Mouse (Mus musculus) thymus, adult 2 months (tissue): ENCODE measurements at regions not wholly inside any gene's neighbourhood (a gene's known extent, or its start where the extent isn't known, plus 50 kb on each side); places are given as distances from the start of the nearest gene placed in this dataset.

Experiments used
- CTCF ChIP-seq: fragments of 200-500 bp; IDR thresholded peaks from 2 replicates; pipeline ENCODE4 v1.5.1; 2012; ENCODE audit warnings: mild to moderate bottlenecking, control low read depth, low read length, moderate library complexity, borderline replicate concordance; ENCODE audit not compliant: control insufficient read depth, poor library complexity, insufficient read depth; ENCODE audit errors: extremely low read depth
- POLR2A ChIP-seq: fragments of 200-500 bp; IDR thresholded peaks from 2 replicates; pipeline ENCODE4 v1.6.1; 2012; ENCODE audit warnings: mild to moderate bottlenecking, low read length, control low read depth, moderate library complexity; ENCODE audit not compliant: control insufficient read depth, poor library complexity, insufficient read depth; ENCODE audit errors: extremely low read depth

GRCm38 (mm10) chr11:84612982-84613720, 87.8 kb upstream of the Lhx1 start:
- TF ChIP-seq CTCF (no peak), POLR2A (no peak)
